Mouse (Mus musculus): ENCODE measurements around the gene Gtf2h3. TPM values are rescaled to one million over a fixed set of nuclear protein-coding genes. Genes with fewer than 3 reads are reported as not detected.

Gtf2h3 gene
- polyA plus RNA-seq, 1 experiment from 2014 or later: 27.6 TPM

Other genes starting within 250 kb of the Gtf2h3 start
- gene Cdk2ap1, start 216.1 kb upstream of the Gtf2h3 start, polyA plus RNA-seq (2015; fragmentation: Nextera tagmentation; extraction: Ambion mirVana): 20.5 and 23.9 TPM in 2 replicates
- gene Sbno1, start 153.1 kb upstream of the Gtf2h3 start, polyA plus RNA-seq (2015; fragmentation: Nextera tagmentation; extraction: Ambion mirVana): 54.3 and 64.1 TPM in 2 replicates
- gene Kmt5a, start 139.2 kb upstream of the Gtf2h3 start, polyA plus RNA-seq (2015; fragmentation: Nextera tagmentation; extraction: Ambion mirVana): 26.7 and 34.4 TPM in 2 replicates
- gene Rilpl2, start 100.8 kb upstream of the Gtf2h3 start, polyA plus RNA-seq (2015; fragmentation: Nextera tagmentation; extraction: Ambion mirVana): 12.3 and 14.8 TPM in 2 replicates
- gene Snrnp35, start 96.0 kb upstream of the Gtf2h3 start, polyA plus RNA-seq (2015; fragmentation: Nextera tagmentation; extraction: Ambion mirVana): 22.9 and 23.9 TPM in 2 replicates
- gene Rilpl1, start 47.7 kb upstream of the Gtf2h3 start, polyA plus RNA-seq (2015; fragmentation: Nextera tagmentation; extraction: Ambion mirVana): 21.8 and 23.1 TPM in 2 replicates
- 396 and 446 TPM in 2 replicates for gene Tmed2, start 38.4 kb upstream of the Gtf2h3 start, polyA plus RNA-seq (2015; fragmentation: Nextera tagmentation; extraction: Ambion mirVana)
- 8.7 and 8.8 TPM in 2 replicates for gene Ddx55, start 26.3 kb upstream of the Gtf2h3 start, polyA plus RNA-seq (2015; fragmentation: Nextera tagmentation; extraction: Ambion mirVana)
- gene Eif2b1, start within 50 bp of the Gtf2h3 start, polyA plus RNA-seq (2015; fragmentation: Nextera tagmentation; extraction: Ambion mirVana): 60.8 and 62.0 TPM in 2 replicates
- gene Atp6v0a2, start 49.4 kb downstream of the Gtf2h3 start, polyA plus RNA-seq (2015; fragmentation: Nextera tagmentation; extraction: Ambion mirVana): 29.5 and 32.6 TPM in 2 replicates
- 0.03 TPM in 1 of 2 replicates, not detected in the other for gene Dnah10, start 145.9 kb downstream of the Gtf2h3 start, polyA plus RNA-seq (2015; fragmentation: Nextera tagmentation; extraction: Ambion mirVana)

Data from heart, embryonic 13.5 days (tissue).